Mouse (Mus musculus) brain, adult 2 months (tissue): ENCODE measurements around the gene Celsr2.

Experiments
- DNase-seq: peaks from one replicate; pipeline ENCODE4 v3.0.0; 2011; ENCODE audit warnings: low read depth, low spot score

The Celsr2 gene

DNA sequence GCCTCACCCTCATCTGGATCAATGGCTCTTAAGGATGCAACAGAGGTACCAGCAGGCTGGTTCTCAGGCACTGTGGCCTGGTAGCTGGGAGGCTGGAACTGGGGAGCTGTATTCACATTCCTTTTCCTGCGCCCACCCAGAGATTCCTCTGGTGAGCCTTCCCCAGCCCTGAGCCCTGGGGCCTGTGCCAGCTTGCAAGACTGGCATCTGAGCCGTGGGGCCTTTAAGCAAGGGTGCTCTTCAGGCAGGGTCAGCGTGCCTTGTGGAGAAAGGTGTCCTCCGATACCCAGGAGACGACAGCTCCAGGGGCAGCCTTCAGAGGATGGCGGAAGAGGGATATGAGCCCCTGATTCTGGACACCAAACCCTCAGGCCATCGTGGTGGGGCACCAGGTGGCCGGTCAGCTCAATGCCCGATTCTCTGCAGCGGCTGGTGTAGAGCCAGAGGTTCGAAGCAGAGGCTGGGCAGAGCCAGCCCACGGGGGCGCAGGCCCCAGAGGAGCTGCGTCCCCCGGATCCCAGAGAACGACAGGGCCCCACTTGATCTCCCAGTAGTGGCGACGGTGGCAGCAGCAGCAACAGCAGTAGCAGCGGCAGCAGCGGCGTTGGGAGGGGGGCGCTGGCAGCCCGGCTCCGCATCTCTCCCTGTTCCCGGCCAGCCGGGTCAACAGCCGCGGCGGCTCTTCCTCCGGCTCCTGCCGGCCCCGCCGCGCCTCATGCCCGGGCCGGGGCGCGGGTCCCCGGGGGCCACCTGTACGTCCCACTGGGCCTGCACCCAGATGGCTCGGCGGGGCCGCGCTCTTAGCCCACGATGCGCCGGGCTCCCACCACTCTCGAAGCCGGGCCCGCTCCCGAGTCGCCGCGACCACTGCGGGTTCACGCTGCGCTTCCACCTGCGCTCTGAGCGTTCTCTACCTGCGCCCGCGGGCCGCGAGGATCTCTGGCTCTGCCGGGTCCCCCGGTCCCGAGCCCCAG, at the start of gene Celsr2:
Gene Celsr2, minus strand, starts transcription at position 696 of the 974 bp plus-strand sequence.
- DNase-seq, result peak; percentile 67

DNA sequence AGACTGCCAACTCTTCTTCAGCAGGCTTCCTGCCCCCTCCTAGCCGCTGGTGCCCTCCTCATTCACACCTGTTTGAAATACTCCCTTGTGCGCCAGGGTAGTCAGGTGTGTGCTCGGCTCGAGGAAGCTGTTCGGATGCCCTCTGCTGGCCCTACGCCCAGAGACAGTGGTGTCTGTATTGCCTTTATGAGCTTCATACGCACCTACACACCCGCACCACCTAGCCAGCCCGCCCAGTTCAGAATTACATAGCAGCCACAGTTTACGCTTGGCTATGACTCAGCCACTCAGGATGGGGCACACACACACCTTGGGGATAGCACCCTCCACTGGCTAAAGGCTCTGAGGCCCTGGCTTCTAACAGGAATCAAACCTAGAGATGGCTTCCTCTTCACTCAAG, 43.5 kb upstream of the Celsr2 start:
- DNase-seq, result peak; percentile 55

DNA sequence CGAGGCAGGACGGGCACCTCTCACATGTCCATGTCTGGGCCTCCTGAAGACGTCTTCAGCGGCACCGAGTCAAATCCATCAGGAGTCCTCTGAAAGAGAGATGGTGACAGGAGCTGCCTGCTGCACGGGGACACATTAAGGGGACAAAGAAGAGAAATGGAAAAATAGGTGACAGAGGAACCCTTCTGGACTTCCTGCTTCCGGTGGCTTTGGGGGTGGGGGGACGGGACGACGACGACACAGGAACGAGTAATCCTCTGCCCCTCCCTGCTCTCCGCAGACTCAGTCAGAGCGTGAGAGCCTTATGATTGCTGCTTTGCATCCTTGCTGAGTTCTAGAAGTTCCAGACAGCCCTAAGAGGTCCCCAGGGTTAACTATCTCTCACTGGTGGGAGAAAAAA, 43.0 kb upstream of the Celsr2 start:
- no peak for DNase-seq

DNA sequence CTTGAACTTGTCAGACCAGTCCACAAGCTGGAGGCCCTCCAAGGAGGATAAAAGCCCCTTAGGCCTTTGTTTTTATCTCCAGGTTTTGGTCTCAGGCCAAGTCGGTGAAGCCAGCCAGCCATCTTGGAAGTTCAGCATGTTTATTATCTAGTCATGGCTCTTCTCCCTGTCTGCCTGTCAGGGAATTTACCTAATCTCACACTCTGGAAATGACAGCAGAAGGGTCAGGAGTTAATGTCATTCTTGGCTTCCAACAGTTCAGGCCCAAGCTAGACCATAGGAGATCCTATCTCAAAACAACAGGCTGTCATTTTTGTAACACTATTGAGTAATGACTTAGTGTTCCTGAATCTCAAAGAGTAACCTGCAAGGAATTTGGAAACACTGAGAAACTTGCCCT, 38.8 kb upstream of the Celsr2 start:
- no peak for DNase-seq

DNA sequence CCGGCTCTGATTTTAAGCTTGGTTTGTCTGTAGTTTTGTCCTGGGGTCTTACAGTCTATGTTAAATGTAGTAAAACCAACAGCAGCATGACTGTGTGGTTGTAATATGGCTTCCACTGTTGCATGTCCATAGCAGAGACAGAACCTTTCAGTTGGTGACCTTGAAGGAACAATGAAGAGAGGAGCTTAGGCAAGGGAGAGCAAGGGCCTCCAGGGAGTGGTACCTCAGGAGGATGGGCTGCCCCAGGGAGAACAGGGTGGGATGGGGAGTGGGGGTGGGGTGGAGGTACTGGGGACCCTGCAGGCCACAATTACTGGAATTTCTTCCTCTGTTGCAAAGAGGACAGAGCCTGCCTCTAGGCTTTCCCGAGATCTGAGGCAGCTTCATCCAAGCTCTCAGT, 36.6 kb upstream of the Celsr2 start:
- no peak for DNase-seq

DNA sequence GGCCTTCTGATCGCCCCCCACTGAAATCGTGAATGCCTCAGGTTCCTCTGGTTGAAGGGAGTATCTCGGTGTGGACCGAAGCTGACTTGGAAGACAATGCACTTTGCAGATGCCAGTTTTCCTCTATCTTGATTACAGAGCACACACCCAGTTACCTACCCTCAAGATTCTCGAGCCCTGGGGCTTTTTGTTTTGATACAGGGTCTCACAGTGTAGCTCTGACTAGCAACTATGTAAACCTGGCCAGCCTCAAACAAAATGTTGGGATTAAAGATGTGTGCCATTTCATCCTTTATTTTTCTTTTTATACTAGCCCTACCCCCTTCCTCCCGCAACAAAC, 30.0 kb upstream of the Celsr2 start:
- no peak for DNase-seq

DNA sequence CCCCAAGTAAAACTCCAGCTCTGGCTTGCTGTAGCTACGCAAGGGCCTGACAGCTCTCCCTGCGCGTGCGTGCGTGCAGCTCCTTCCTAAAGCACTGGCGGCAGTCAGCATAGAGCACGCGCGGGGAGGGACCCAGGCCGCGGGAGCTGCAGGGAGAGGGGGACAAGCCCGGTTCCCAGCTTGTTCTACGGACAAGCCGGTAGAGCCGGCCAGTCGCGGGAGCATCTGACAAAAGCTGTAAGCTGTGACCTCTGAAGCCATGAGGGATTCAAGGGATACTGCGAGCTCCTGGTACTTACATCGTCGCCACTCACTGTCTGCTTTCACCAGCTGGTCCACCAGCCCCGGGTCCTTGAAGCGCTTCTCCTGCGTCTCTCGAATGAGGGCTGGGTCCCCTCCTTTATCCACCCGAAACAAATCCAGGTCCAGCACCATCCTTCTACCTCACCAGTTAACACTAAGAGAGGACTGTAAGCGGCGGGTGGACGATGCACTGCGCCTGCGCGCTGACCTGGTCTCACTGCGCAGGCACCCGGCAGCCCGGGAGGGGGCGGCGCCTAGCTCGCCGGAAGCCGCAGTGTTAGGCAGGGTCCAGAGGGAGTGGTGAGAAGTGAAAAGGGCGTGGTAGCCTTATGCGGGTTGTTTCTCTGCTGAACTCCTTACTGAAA, 29.5 kb upstream of the Celsr2 start, which contains the start of gene Sars:
Gene Sars, minus strand, starts transcription at position 512 of the 668 bp plus-strand sequence.
- DNase-seq, result peak; percentile 96

DNA sequence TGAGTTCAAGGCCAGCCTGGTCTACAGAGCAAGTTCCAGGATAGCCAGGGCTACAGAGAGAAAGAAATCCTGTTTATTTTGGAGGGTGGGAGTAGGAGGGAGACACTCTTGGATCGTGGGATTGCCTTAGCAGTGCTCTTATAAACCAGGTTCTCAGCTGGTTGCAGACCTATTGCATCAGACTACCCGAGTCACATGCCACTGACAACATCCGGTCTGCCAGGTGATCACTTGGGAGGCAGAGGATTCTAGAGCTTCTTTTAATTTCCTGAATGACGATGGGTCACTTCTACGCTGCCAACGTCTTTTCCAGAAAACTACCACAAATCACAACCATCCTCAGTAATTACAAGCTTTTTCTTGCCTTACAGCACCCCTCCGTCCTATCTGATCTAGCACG, 28.7 kb upstream of the Celsr2 start:
- peak; percentile 89 for DNase-seq

DNA sequence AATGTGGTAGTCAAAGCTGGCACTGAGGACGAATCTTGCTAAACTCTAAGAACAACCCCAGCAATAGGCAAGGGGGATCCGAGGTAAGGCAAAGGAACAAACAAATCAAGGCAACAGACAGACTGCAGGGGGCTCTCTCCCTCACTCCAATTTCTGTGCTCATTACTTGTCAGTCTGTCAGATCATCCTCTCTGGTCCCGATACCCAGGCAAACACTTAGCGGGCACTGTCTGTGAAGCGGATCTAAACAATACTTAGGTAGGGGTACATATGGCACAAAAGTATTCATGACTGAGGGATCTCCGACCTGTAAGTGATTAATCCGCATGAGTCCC, 21.0 kb upstream of the Celsr2 start:
- DNase-seq, result no peak

DNA sequence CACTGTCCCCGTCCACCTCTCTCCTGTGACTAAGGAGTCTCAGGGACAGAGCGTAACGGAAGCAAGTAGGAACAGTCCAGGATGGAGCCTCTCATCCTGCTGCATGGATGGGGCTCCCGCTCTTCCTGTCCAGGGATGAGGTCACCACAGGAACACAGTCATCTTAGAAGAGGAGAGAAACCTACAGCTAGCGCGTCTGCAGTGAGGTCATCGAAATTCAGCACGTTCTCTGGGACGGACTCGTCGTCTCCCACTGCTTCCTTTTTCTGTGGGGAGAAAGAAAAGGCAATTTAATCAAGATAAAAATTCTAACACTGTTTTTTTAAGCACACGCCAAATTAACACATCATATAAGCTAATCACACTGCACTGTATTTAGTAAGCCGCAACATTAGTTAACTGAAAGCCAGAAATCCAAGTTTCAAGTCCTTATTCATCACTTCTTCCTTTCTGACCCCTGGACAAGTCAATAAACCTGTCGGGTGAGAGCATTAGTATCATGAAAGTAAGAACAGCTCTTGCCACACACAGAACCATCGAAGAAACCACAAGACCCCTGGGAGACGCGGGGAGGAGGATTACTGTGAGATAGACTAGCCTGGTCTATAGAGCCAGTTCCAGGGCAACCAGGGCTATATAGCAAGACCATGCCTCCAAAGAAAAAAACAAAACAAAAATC, 20.5 kb upstream of the Celsr2 start:
- no peak for DNase-seq

DNA sequence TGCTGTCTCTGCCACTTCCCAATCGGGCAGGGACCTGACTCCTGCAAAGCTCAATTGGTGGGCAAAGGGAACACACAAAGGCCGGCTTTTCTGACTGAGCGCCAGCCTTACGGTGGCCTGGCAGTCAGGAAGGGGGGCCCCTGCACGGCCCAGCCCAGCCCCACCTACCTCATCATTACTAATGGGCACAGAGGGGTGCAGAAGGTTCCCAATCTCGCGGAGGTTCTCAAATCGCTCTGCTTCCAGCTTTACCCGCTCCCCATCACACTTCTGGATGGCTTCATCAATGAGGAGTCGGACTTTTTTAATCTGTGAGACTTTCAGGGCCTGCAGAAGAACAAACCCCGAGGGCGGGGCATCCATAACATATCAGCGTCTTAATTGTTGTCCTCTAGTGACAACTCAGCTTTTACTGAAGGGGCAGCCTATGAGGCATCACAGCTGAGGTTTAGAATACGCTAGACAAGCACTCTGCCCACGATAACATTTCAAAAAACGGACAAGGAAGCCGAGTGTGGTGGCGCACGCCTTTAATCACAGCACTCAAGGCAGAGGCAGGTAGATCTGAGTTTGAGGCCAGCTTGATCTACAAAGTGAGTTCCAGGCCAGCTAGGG, 18.6 kb upstream of the Celsr2 start:
- DNase-seq, result no peak

DNA sequence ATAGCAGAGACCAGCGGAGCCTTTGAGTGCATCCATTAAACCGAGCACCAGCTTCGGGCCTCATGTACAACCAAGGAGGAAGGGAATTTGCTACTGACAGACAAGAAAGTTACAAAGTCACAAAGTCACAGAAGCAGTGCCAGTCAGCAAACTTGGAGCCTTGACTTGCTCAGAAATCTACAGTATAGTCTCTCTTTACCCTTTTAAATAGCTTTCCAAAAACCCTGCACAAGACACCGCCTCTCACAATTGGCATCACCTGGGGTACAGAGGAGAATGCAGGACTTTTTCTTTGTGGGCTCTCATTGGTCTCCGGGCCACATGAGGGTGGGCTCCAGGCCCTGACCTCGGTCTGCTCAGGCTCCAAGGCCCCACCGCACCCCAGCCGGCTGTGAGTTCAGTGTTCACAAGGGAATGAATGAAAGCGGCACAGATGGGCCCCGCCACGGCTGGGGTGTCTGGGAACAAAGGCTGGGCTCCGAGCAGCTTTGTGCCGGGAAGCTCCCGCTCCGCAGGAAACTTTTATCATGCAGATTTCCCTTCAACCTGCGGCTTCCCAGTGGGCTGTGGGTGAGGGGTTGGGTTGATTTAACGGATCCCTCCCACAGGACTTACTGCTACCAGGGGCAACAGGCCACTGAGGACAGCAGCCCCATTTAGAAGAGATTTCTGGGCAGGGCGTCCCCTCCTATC, 18.0 kb upstream of the Celsr2 start:
- no peak for DNase-seq

DNA sequence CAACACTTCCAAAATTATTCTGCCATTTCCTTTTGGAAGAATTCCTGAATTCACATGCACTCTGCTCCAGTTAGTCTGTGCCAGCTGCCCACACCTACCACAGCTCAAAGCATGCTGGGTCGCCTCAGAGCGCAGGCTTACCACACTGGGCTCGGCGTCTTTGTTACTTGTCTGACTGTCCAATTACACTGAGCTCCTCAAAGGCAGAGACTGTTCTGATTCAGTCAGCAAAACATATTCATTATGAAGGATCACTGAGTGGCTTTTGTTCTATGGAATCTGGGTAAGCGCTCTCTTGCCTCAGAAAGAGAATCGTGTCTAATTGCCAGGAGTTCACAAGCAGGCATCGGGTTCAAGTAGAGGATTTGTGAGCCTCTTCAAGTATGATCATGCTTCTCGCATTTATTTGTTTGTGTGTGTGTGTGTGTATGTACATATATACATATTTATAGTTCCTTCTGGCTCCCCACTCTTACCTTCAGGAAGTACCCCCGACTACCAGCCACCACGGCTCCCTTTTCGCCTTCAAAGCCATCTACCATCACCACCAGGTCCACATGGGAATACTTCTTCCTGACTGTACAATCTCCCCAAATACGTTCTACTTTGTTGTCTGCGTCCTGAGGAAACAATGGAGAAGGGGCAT, 17.3 kb upstream of the Celsr2 start:
- peak; percentile 84 for DNase-seq

DNA sequence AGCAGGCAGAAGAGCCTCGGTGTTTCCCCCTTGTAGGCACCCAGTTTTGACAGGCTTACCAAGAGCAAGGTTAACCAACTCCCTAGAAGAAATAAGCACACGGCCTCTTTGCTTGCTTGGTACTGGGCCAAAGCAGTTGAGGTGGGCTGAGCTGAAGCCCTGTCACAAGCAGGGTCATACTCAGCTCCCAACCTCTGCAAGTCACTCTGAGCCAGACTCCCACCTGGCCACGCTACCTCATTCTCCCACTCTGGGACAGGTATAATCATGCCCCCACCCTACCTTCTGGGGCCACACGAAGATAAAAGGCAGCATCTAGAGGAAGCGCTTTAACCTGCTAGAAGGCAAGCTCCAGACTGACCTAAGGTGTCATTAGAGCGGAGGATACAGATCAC, 10.3 kb upstream of the Celsr2 start:
- DNase-seq, result no peak

DNA sequence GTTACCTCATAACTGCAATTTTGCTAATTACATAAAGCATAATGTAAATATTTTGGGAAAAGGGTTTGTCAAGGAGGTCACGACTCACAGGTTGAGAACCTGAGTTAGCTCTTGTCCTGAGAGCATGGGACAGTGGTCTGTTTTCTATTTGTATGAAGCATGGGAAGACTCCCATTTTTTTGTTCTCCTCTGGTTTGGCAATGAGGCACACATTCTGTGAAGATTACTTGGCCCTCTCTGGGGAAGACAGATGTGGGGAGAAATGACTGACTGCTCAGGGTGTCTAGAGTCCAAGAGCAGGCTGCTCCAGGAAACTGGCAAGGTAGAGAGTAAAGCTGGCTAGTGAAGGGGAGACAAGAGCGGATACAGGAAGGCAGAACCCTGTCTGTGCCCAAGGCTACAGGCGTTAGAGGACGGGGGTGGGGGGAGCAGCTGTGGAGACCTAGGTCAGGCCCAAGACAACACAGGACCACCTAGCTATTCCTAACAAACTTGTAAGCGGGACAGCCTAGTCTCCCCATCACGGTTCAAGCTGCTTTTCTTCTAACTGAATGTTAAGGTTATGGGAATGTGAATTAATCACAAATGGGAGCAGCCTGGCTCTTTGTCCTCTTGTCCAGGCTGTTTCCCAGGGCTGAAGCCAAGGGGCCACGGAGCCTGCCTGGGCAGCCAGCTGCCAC, 9.7 kb upstream of the Celsr2 start:
- DNase-seq, result no peak

DNA sequence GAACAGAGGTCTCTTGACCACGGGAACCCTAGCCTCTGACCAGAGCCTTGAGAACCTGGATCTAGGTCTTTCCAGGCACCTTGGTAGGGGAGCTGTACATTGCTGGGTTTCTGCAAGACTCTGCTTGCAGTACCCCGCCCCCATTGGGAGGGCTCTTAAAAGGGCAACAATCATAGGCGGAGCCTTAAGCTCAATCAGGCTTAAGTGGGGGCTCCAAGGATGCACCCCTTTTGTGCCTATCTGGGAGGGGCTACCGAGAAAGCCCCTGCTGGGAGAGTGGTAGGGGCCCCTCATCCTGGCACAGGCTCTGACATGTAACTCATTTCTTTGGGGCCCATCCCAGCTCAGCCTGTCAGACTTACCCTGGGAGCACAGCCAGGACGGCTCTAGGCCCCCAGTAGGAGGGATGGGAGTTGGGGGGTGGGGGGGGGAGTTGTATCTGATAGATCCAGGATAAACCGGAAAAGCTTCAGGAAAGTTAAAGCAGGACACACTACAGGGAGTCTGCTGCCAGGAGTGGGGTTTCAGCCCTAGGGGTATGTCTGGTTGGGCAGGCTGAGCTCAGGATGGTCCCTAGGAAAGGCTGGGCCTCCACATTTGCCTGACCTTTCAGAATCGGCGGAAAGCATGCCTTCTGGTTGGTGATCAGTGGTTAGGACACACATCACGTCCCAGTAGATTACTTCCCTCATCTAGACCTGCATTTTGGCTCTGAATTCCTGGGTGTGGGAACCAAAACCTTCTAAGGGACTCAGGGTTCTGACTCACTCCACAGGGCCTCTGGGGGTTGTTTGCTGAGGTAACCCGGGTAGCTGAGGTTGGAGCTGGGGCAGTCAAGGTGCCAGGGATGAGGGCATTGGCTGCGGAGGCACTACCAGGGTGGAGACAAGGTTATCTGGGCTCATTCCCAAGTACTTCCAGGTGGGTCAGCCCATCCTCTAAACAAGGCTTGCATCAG, 8.8 kb upstream of the Celsr2 start:
- peak; percentile 93 for DNase-seq

DNA sequence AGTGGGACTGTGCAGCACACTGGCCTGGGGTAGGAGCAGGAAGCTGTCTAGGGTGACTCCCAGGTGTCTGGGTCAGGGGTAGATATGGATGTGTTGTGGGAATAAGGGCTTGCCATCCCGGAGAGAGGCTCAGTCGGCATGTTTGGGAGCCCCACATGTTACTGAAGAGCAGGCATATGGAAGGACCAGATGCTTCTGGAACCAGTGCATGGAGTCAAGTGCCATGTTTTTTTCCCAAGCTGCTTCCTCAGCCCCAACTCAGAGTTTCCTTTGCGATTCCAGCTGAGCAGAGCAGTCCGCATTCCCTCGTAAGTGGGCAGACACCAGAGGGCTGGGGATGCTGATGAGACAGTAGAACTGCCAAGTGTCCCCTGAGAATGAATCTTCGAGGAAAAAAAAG, 7.7 kb upstream of the Celsr2 start:
- peak; percentile 59 for DNase-seq

DNA sequence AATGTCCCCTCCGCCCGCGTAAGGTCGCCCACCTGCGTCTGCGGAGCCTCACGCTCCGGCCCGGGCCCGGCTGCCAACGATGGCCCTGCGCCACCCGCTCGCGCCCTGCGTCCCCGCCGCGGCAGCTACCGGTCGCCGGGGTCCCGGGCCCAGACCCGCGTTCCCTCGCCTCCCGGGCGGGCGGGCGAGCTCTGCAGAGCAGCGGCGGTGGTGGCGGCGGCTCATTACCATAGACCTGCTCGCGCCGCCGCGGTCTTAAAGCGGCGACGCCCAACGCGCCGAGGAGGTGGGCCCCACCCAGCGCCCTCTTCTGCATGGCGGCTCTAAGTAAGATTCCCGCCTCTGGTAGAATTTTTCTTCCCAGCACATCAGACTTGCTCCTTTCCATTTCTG, 475 bp upstream of the Celsr2 start:
- peak; percentile 94 for DNase-seq

DNA sequence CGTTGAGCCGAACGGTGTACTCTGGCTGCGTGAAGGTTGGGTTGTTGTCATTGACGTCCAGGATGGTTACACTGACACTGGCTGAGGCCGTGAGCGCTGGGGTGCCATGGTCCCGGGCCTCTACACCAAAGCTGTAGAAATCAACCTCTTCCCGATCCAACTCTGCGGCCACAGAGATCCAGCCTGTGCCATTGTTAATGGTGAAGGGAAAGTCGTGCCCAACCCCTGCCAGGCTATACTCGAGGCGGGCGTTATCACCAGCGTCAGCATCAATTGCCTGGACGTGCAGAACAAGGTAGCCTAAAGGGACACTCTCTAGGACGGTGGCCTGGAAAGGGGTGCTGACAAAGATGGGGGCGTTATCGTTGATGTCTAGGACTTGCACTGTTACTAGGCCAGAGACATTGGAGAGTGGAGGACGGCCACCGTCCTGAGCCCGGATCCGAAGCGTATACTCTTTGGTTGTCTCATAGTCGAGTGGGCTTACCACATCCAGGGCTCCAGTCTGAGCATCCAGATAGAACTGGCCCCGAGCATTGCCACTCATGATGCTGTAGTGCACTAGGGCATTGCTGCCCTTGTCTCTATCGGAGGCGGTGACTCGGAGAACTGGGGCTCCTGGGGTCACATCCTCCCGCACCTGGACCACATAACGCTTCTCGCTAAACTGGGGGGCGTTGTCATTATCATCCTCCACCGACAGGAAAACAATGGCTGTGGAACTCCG, 1.6 kb downstream of the Celsr2 start:
- DNase-seq, result no peak
